Mouse (Mus musculus) right cerebral cortex, adult 2 months (tissue): ENCODE data around the gene Fam187b.
"Not testable (repeated sequence)": the region's sequence is repeated elsewhere in the genome, so short reads cannot be mapped to it uniquely, and the experiment has no call there.

Experiments
- DNase-seq, 2 experiments: peaks; one replicate each; pipeline ENCODE4 v3.0.0; 2021 to 2022; ENCODE audit warnings: low spot score in 2 of 2

The Fam187b gene

DNA sequence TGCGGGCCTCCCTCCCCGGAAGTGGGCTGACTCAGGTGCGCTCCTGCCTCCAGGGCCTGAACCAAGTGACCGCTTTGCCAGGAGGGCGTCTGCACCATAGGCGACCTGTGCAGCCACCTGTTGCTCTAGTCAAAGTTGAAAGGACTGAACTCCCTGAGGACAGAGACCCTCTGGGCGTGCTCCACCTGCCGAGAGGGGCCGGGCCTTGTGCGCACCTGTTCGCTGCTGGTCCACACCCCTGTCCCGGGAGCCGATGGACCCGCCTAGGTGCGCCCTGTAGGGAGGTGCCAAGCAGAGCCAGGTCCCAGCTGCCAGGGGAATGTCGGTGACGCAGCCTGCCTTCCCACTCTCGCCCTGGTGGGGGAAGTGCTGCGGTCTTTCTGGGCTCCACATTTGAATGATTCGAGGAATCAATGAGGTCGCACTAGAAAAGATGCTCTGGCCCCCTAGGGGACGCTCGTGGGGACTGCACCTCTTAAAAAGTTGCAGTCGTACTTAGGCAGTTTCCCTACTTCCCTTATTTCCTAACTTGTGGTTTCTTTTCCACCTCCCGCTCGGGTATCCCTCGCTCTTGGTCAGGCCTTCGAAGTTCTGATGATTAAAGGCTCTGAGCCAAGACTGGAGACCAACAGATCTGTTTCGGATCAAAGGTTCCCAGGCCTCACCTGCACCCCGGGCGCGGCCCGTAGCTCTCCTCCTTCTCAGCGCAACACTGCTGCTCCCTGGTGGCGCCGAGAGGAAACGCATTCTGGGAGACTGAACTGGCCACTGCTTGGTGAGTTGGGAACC is at the start of gene Fam187b:
Gene Fam187b (plus strand): TSS at position 290 of the 789 bp plus-strand sequence.
- peak; percentile 68 to 79 for DNase-seq

GRCm38 (mm10) chr7:30924071-30924470 is 49.5 kb upstream of the Fam187b start:
- no peak for DNase-seq

GRCm38 (mm10) chr7:30924581-30924980 is 49.0 kb upstream of the Fam187b start, which contains the start of gene Hamp2:
Gene Hamp2 (minus strand): TSS chr7:30924681.
- DNase-seq: not testable (repeated sequence)

DNA sequence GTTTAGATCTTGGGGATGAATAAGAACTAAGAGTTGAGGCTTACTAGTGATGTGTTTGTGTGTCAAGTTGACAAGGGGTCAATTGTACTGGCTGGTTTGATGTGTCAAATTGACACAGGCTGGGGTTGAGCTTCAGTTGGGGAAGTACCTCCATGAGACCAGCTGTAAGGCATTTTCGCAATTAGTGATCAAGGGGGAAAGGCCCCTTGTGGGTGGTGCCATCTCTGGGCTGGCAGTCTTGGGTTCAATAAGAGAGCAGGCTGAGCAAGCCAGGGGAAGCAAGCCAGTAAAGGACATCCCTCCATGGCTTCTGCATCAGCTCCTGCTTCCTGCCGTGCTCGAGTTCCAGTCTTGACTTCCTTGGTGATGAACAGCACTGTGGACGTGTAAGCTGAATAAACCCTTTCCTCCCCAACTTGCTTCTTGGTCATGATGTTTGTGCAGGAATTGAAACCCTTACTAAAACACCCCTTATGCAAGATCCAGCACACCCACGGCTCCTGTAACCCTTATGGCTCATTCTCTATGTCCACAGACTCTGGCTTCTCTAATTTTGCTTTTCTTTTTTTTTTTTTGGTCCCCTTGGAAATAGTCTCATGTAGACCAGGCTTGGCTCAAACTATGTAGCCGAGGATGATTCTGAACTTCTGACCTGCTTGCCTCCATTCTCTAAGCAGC is 38.0 kb upstream of the Fam187b start:
- not testable (repeated sequence) for DNase-seq

DNA sequence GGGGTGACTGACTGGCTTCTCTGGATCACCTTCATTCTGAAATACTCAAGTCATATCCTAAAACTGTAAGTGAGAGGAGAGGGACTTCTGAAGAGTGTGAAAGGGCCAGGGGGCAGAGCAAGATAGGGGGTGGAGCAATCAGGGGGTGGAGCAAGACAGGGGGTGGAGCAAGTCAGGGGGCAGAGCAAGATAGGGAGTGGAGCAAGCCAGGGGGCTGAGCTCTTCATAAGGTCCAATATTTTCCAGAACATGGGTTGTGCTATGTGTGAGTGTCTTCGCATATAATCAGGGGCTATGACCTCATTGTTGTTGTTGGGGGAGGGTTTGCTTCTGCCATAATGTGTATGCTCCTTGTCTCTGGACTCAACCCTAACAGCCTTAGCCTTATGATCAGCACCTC is 33.5 kb upstream of the Fam187b start:
- not testable (repeated sequence) for DNase-seq

DNA sequence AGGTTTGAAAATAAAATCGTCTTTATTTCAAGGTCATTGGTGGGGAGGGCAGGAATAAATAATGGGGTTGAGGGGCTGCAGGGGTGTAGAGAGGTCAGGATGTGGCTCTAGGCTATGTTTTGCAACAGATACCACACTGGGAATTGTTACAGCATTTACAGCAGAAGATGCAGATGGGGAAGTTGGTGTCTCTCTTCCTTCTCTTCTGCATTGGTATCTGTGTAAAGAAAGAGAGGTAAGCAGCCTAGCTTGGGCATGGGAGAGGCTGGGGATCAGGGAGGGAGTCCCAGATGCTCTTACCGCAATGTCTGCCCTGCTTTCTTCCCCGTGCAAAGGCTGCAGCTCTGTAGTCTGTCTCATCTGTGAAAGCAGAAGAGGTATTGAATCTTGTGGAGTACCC is 31.2 kb upstream of the Fam187b start:
- not testable (repeated sequence) for DNase-seq

DNA sequence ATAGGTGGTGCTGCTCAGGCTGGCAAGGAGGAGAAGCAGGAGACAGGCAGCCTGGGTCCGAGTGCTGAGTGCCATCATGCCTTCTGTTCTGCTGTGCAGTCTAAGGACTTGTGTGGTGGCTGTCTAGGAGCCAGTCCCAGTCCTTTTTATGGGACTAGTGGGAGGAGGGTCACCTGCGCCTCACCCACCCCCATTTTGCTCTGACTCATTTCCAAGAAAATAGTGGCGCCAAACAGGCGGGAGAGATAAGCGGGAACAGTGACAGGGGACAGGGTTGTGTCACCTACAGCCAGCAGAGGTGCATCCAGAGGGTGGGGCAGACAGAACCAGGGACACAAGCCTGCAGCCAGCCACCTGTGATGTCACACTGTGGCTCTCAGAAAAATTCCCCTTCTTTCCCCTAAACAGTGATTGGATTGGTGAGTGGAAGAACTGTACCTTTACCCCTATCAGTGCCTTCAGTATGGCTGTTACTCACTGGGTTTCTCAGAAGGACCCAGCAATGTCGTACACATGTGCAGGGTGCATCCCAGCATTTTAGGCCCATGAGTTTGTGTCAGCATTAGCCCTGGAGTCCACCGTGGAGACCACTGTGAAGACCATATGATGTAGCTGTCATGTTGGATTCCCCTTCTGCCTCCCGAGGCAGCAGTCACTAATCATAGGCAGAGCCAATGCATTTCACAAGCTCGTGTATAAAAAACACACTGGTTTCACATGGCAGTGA is 29.5 kb upstream of the Fam187b start, which contains the start of gene Hamp:
Gene Hamp (minus strand): TSS at position 124 of the 727 bp plus-strand sequence.
- DNase-seq: no peak

- not testable (repeated sequence) for DNase-seq
Observed at GRCm38 (mm10) chr7:30944706-30945105, 28.9 kb upstream of the Fam187b start.

DNA sequence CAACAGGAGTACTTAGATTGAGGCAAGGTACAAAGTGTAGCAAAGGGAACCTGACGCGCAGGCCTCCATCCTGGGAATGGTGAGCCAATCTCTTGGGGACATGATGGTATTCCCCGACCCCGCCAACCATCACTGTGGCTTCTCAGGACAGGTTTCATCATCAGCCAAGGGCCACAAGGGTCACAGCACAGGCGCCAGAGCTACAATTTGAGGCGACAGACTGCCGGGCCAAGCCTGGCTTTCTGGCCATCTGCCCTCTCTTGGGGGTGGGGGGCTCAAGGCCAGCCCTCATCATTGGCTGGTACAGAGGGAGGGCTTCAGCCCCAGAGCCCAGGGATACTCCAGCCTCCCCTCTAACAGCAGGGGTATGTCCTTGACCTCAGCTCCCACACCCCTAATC is 28.1 kb upstream of the Fam187b start:
- DNase-seq: not testable (repeated sequence)

DNA sequence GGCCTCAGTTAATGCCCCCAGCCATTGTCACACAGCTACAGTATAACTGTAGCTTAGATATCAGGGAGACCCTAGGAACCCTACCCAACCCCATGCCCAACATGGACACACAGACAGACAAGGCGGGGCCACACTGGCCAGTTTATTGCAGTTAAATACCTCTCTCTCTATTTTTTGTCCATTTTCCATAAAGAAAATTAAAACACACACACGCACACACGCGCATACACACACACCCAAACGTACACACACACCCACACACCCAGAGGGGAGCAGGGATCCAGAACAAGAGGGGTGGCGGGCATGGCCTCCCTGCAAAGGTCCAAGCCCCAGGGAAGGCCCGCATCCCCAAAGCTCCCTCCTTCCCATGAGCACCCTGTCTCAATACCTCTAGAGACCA is 27.7 kb upstream of the Fam187b start:
- DNase-seq: no peak

DNA sequence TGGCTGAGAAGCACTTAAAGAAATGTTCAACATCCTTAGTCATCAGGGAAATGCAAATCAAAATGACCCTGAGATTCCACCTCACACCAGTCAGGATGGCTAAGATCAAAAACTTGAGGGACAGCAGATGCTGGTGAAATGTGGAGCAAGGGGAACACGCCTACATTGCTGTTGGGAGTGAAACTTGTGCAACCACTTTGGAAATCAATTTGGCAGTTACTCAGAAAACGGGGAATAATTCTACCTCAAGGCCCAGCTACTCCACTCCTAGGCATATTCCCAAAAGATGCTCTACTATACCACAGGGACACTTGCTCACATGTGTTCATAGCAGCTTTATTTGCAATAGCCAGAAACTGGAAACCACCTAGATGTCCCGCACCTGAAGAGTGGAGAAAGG is 23.7 kb upstream of the Fam187b start:
- not testable (repeated sequence) for DNase-seq

- DNase-seq: no peak
Observed at GRCm38 (mm10) chr7:30952441-30953265, 20.9 kb upstream of the Fam187b start.

- no peak for DNase-seq
Observed at GRCm38 (mm10) chr7:30953459-30953858, 20.1 kb upstream of the Fam187b start.

DNA sequence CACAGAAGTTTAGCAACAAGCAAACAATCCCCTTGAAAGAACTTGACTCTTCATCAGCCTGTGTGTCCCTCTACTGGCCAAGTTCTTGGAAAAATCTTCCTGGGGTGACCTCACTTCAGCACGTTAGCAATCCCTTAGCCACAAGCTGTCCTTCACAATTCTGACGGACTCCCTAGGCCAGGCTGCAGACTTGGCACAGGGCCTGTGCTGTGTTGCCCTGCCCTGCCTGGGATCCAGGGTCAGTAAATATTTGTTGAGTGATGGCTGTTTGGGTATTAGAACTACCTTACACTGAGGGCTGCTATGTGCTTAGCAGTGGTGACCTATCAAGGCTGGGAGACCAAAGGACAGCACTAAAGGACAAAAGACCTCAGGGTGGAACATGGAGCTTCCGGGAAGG is 19.6 kb upstream of the Fam187b start:
- DNase-seq: no peak

- no peak for DNase-seq
Observed at GRCm38 (mm10) chr7:30954971-30955520, 18.5 kb upstream of the Fam187b start.

GRCm38 (mm10) chr7:30955584-30956356 is 17.8 kb upstream of the Fam187b start:
- DNase-seq: peak; percentile 76 to 83

DNA sequence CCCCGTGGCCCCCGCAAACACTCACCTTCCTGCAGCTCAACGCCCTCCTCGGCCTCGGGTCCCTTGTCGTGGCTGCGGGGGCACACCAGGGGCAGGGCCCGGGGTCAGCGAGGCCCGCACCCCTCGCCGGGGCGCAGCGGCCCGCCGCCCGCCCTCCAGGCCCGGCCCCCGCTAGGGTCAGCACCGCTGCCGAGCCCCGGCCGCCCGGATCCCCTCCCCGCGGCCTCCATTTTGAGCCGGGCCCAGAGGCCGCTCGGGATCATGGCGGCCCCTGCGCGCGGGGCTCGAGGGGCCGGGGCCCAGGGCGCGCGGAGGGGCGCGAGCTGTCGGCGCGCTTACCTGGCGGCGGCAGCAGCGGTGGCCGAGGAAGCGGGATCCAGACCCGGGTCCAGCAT is 17.2 kb upstream of the Fam187b start:
- DNase-seq: peak in 1 of 2 experiments; percentile 29

DNA sequence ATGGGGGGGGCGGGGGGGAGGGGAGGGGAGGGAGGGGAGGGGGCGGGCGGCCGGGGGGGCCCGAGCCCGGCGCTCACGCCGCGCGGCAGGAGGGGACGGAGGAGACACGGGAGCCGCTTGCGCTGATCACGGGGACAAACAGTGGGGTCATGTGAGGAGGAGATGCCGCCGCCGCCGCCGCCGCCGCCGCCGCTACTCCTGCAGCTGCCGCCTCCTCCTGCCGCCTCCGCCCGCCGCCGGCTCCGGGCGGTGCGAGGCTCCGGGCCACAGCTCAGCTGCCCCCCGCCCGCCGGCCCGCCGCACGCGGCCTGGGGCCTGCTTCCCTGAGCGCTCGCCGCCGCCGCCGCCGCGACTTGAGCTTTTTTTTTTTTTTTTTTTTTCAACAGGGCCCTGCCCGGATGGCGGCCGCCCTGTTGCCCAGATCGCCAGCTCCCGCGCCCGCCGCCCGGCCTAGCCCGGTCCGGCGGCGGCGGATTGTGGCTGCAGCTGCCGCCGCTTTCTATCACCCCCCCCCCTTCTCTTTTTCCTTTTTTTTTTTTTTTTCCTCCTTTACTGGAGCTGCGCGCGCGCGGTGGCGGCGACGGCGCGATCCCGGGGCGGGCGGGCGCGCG is 16.7 kb upstream of the Fam187b start, which contains the start of gene Usf2:
Gene Usf2 (minus strand): TSS at position 48 of the 611 bp plus-strand sequence.
- DNase-seq: peak; percentile 63 to 67

GRCm38 (mm10) chr7:30957367-30957783 is 16.2 kb upstream of the Fam187b start:
- peak; percentile 85 to 93 for DNase-seq
